Mouse (Mus musculus) adrenal gland, adult (tissue): ENCODE measurements at regions not wholly inside any gene's neighbourhood (a gene's known extent, or its start where the extent isn't known, plus 50 kb on each side); places are given as distances from the start of the nearest gene placed in this dataset.

ENCODE experiments used
- DNase-seq, 2 experiments: peaks; one replicate each; pipeline ENCODE4 v3.0.0; 2022 to 2023; ENCODE audit warnings: low spot score in 1 of 2; ENCODE audit not compliant: inconsistent age in 2 of 2

DNA sequence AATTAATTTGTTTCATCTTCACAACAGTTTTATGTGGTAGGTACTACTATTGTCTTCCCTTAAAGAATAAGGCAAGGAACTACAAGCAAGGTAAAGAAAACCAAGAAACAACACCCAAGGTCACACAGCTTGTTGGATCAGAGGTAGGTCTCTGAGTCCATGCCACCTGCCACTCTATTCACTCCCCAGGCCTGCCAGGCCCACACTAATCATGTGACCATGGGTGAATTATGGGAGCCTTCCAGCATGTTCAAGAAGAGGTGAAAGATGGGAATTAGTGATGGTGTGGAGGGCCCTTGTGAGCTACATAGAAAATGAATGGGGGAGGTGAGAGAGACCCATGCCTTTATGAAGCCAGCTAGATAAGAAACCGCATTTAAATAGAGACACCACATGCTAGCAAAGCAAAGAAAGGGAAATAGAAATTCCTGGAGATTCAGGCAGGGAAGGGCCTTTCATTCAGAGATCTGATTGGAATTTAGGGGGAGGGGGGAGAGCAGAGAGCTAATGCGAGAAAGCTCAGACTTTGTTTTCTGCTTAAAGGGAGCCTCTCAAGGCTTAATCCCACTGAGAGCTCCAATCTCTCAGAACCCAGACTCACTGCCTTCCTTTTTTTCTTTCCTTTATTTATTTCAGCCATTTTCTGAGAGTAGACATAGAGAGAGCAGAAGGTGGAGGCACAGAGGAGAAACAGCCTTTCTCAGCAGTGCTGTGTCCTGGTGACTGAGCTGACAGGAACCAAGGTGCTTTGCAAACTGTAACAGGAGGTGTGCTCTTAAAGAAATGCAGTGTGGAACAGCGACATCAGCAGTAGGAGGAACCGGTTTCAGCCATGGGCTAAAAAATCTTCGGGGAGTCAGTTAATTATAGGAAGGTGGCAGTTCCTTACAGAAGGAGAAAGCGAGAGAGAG, 160.0 kb downstream of the Spata19 start:
- no peak for DNase-seq

DNA sequence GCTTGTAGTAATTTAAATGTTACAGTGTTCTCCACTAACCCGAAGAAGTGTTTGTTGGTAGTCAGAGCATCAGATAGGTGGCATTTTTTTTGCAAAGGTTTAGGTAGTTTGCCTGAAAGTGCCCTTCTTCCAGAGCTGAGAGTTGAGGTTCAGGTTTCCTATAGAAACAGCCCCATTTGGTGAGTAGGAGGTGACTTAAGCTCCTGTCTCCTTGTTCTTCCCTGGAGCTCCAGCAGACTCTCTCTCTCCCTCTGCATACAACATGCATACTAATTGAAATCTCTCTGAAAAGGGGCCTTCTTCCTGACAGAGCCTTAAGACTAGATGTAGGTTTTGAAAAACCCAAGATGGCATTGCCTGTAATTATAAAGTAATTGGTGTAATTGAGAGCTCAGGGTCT, 161.3 kb downstream of the Spata19 start:
- DNase-seq, result no peak

DNA sequence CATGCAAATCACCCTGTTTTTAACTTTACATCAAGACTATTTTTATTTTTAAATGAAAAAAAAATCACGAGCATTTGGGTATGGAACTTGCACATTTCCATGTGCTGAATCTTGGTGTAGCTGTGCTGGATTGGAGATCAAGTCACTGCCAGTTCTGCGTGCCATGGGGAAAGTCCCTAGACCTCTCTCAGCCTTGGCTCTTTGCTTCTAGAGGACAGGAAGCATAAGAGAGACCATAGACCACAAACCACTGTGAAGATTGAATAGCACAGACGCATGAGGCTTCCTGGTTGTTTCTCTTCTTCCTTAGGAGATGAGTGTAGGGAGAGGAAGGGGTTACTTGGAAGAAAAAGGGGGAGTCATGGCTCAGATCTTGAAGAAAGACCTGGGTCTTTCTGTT, 161.7 kb downstream of the Spata19 start:
- no peak for DNase-seq

DNA sequence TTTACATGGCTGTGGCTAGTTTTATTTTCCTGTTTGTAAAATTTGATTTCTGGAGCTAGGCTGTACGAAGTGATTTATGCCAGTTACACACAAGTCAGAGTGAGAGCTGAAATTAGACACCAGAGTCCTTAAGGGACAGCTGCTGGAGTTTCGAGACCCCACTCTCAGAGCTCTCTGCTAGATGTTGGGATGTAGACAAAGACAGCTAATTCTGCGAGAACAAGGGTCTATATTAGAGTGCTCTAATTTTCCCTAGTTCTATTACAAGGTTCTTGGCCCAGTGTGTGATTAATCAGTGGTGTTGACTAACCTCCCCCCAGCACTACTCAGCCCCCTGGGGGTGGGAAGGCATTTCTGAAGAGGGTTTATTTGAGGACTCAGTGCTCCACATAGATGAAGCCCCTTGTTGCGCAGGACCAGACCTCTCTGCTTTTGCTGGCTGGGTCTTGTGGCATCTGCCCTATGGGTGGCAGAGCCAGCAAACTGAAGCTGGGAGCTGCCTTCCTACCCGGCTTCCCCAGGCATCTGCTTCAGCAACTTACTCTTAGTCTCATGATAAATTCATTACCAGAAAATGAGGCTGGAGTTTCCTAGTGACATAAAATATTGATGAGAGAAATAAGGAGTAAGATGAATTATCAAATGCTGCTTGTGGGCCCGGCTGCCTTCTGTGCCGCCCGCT, 171.9 kb downstream of the Spata19 start:
- no peak for DNase-seq

DNA sequence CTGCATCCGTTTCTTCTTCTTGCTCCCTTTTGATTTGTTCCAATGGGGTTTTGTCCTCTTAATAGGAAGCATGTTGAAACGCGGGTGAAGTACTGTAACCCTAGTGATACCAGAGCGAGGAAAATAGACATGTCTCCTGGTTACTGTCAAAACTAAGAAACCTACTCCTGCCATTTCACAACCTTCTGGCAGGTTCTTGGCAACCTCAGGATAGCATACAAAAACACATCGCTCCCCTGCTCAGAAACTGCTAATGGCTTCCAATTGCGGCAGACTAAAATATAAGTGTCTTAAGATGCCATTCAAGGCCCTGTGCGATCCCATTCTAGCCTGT, 172.4 kb downstream of the Spata19 start:
- no peak for DNase-seq

GRCm38 (mm10) chr9:27617096-27617839, 173.3 kb upstream of the Opcml start:
- no peak for DNase-seq

- no peak for DNase-seq
These were observed 155.7 kb upstream of the Opcml start for GRCm38 (mm10) chr9:27634901-27635300.

- DNase-seq, result no peak
These were observed 150.0 kb upstream of the Opcml start for GRCm38 (mm10) chr9:27640611-27641010.

DNA sequence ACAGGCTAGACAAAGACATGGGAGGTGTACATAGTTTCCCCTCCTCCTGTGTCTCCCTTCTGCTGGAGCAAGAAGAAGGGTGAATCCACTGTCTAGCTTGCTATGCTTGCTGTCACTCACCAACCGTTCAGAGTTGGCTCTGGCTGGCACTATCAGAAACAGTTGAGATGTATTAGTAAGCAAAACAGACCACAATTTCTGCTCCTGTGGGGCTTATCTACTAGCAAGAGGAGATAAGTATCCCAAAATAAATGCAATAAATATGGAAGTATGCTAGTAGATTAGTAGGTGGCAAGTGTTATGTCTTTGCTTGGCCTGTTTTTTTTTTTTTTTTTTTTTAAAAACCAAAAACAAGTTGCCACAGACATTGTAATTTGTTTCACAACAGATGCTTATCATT, 147.3 kb upstream of the Opcml start:
- no peak for DNase-seq

DNA sequence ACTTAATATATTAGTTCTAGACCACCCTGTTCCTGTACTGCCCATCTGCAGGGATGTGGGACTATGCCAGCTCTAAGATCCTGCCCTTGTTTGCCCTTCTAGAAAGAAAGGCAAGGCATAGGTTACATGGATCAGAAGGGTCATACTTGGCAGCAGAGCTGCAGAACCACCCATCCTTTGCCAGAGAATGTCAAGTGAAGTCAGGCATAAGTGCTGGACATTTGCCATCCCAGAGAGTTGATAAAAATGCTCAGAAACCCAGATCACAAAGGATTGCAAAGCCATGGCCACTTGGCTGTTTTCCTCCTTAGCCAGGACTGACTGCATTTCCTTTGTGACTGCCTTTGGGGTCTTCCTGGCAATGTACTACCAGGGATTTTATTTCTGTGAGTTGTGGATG, 146.7 kb upstream of the Opcml start:
- DNase-seq, result no peak

- no peak for DNase-seq
These were observed 145.1 kb upstream of the Opcml start for GRCm38 (mm10) chr9:27645435-27645834.

GRCm38 (mm10) chr9:27646100-27646499, 144.5 kb upstream of the Opcml start:
- DNase-seq, result no peak

- DNase-seq, result no peak
These were observed 143.6 kb upstream of the Opcml start for GRCm38 (mm10) chr9:27646956-27647355.

DNA sequence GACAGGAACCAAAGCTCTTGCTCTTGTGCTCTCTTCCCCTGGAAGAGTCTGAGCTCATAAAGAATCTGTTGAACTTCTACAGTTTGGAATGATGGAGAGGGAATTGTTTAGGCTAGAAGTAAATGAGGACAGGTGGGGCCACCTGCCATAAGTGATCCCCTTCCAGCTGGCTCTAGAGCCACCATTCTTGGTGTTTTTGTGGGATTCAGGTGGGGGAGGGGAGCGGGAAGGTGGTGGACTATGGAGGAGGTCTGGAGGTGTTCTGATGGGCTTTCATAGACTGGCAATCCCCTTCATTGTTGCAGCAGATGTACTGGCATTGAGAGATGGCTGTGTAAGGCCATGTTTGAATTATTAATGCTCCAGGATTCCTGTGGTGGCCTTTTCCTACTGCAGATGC, 132.6 kb upstream of the Opcml start:
- DNase-seq, result no peak

- no peak for DNase-seq
These were observed 128.9 kb upstream of the Opcml start for GRCm38 (mm10) chr9:27661431-27662300.

GRCm38 (mm10) chr9:27663230-27663629, 127.3 kb upstream of the Opcml start:
- no peak for DNase-seq

DNA sequence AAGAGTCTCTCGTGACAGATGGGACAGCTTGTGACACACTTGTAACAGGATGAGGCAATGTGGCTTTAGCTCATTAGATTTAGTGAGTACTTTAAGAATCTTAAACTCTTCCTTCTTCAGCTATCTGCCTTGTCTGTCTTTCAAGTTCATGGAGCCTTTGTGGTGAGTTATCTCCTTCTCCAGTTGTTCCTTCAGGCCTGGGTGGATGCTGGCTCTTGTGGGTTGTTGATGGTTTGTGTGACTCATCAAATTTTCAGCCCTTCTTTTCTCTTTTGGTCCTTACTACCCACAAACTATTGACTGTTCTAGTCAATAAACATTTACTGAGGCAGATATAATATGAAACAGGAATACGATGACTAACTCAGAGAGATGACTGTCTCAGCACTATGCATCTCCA, 124.9 kb upstream of the Opcml start:
- no peak for DNase-seq

- no peak for DNase-seq
These were observed 120.4 kb upstream of the Opcml start for GRCm38 (mm10) chr9:27670032-27670740.

DNA sequence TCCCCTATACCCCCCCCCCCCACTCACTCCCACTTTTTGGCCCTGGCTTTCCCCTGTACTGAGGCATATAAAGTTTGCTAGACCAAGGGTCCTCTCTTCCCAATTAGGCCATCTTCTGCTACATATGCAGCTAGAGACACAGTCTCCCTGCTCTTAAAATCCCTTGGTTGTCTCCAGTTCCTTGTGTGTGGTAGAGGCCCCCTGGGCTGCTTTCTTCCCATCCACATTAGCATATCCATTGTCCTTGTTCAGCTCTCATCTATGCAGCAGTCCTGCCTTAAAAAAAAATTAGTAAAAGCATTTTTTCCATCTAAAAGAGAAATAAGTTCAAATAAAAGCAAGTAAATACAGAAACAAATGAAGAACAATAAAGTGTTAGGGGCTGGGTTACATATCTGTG, 105.2 kb upstream of the Opcml start:
- DNase-seq, result no peak

DNA sequence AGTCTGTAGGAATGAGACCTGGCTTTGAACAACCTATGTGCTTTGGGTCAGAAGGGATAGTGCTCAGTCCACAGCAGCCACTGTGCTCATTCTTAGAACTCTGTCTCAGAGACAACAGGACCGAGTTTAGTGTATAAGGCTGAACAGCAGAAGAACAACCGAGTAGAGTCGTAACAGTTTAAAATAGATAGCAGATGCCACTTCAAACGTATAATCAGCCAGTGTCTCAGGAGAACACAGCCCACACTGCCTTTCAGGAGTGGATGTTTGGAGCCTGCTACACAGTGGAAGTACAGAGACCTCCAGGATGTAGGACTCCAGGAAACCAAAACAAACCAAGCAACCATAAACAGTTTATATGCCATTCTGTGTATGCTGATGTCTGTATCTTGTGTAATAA, 99.0 kb upstream of the Opcml start:
- DNase-seq, result no peak
